Mouse (Mus musculus): ENCODE results near the gene Serpina16. TPM values are rescaled to one million over a fixed set of nuclear protein-coding genes. Genes with fewer than 3 reads are reported as not detected.

The Serpina16 gene
- total RNA-seq, 2 experiments from 2014 or later, result not detected

DNA sequence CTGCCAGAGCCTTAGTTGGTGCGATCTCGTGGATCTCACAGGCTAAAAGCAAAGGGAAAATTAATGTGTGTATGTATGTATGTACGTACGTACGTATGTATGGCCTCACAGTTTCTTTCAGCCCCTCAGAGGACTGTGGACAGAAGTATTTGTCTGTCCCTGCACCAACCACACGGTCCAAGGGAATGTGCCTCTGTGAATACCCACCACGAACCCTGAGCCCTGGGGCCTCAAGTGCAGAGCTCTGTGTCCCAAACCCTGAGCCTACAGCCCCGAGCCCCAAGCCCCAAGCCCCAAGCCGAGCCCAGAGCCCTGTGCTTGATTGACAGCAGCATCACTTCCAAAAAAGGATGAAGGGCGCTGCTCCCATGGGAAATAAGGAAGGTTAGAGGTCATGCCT is 17.9 kb downstream of the Serpina16 start:
- intact Hi-C loops (cut with DNase I), result no loop called here

DNA sequence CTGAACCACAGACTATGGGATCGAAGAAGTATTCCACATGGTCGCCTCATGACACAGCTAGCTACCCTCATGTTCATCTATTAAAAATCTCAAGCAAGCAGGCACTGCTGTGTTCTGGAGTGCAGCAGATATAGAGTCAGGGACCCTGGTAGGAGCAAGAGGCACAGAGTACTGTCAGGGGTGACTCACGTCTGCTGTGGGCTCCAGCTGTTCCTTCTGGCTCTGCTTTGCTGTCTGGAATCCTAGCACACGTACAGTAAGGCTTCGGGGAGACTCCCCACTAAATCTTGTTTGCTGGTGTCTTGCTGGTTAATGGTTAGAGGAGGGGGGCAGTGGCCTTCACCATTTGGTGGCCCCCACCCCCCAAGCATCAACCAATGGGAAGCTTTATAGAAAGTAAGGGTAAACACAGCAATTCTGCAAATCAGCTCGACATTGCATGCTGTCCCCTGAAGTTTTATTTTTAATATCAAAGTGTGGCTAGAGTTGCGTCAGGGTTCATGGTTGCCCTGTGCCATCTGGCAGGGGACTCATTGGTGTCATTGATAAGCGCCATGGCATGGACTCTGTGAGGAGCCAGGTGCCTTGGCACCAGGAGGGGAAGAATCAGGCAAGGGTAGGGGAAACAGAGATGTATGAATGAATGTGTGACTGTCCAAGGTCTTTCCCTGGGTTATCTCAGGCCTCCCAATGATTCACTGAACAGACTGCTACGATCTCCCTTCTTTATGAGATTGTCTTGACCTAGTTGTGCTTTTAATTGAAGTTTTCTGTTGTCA is 18.9 kb downstream of the Serpina16 start, which contains the start of gene Serpina6:
Gene Serpina6 (minus strand): TSS at position 365 of the 779 bp plus-strand sequence.
- DNase-seq, result peak; percentile 9 to 14
- intact Hi-C loops (cut with DNase I), result no loop called here

More for the DNA sequence above, 17.9 kb downstream of the Serpina16 start:
- no peak for DNase-seq

- intact Hi-C loops (cut with DNase I), result no loop called here
- DNase-seq, result no peak
Observed at GRCm38 (mm10) chr12:103655123-103656044, 20.6 kb downstream of the Serpina16 start.

DNA sequence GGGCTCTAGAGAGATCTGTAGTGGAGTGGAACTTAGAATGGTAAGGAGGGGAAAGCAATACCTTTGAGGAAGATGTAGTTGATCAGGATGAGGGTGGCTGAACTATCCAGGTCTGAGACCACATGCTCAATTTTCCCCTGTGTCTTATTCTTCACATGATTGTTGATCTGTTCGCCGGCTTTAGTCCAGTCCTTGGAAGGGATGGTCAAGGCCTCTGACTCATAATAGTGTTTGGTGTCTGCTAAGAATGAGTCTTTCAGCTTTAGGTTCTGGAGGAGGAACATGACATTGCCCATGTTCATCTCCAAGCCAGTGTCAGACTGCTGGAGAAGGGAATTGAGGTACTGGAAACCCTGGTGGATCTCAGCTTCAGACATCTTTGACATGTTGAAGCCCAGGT is 22.1 kb downstream of the Serpina16 start:
- intact Hi-C loops (cut with DNase I), result no loop called here
- DNase-seq, result no peak

DNA sequence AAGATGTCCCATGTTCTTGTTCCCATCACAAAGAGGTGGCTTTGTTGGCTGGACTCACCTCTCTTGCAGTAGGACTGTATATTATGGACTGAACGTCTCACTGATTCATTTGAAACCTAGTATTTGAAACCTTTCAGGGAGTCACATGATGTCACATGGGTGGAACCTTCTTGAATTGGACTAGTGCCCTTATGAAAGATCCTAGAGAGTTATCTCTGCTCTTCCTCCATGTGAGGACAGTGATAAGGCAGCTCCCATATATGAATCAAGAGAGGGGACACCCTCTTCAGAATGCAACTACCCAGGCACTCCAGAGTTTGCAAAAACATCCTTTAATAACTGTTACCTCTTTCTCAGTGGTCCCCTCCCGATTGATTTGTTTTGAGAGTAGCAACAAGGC is 29.6 kb downstream of the Serpina16 start:
- intact Hi-C loops (cut with DNase I), result no loop called here
- DNase-seq, result no peak

DNA sequence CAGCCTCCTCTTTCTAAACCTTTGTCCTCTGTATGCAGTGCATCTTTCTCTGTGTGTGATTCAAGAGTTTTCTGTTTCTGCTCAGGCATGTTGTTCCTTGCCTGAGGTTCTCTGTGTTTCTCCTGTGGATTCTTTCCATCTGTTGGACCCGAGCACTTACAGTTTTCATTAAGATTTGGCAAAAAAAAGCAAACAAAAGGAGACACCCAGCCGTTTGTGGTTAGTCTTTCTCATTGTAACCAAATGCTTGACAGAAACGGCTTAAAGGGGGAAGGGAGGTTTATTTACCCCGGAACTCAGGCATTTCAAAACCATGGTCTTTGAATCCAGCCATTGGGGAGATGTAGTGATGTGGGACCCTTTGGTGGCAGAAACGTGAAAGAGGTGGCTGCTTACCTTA is 31.3 kb downstream of the Serpina16 start:
- intact Hi-C loops (cut with DNase I), result loop anchor here (5.0 kb wide), 1 partner anchor 217 kb away; the partner anchor contains the start of gene Ddx24
- no peak for DNase-seq

- intact Hi-C loops (cut with DNase I), result loop anchor here (2.0 to 5.0 kb wide), 2 partner anchors 99 to 217 kb away; partner anchors contain the start of gene Ddx24
- no peak for DNase-seq
Observed at GRCm38 (mm10) chr12:103643818-103644217, 32.1 kb downstream of the Serpina16 start.

GRCm38 (mm10) chr12:103643336-103643735 is 32.6 kb downstream of the Serpina16 start:
- peak; percentile 77 to 86 for DNase-seq
- intact Hi-C loops (cut with DNase I), result loop anchor here (2.0 to 5.0 kb wide), 2 partner anchors 99 to 216 kb away; partner anchors contain the start of gene Ddx24

DNA sequence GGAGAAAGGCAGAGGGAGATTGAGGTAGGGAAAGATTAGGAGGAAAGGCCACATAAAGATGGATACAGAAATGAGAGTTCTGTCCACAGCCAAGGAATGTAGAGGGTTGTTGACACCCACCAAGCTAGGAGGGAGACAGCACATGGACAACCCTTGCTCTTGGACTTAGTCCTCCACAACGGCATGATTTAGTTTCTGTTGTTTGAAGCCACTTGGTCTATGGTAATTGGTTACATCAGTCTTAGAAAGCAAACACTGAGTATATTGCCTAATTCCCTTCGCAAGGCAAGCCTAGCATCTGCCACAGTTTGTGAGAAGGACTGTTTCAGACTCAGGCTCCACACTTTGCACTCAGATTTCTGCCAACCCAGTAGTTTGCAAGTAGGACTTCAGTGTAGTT is 40.1 kb downstream of the Serpina16 start:
- intact Hi-C loops (cut with DNase I), result no loop called here

DNA sequence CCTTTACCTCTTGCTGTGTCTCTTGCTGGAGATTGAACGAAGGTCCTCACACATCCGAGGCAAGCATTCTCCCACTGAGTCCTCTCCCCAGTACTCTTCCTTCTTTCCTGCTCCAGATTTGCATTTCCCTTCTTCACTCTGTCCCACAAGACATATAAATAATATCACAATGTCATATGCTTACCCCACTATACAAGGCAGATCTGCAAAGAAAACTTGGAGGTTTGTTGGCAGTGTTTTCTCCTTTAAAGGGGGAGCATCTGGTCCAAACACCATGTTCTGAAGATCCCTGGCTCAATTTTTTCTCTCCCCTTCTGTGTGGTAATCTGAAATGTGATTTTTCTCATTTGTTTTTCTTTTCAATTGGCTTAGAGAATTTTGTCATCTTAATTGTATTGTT is 41.5 kb downstream of the Serpina16 start:
- no peak for DNase-seq
- intact Hi-C loops (cut with DNase I), result no loop called here

More for the DNA sequence above, 40.1 kb downstream of the Serpina16 start:
- DNase-seq, result no peak

GRCm38 (mm10) chr12:103631203-103631612 is 44.7 kb downstream of the Serpina16 start, which contains the start of gene Serpina10:
Serpina10 (minus strand) TSS chr12:103631444.
- intact Hi-C loops (cut with DNase I), result no loop called here
- DNase-seq, result no peak

Other genes starting within 250 kb of the Serpina16 start
- gene Ifi27, start 241.9 kb downstream of the Serpina16 start, total RNA-seq (2021), result 100 to 1,000 TPM in 1 of 2 experiments, 10 to 100 TPM in 1; 75.4 to 153 TPM
- gene Ifi27l2a, start 232.5 kb downstream of the Serpina16 start, total RNA-seq (2021), result 10 to 100 TPM in 1 of 2 experiments, 1 to 10 TPM in 1; 5.7 to 11.5 TPM
- gene Ifi27l2b, start 218.9 kb downstream of the Serpina16 start, total RNA-seq (2021), result not detected
- under 1 TPM; 0.47 to 0.48 TPM for gene Ppp4r4, start 143.9 kb downstream of the Serpina16 start, total RNA-seq (2021)
- gene Serpina10, start 44.7 kb downstream of the Serpina16 start, total RNA-seq (2021), result not detected
- gene Serpina6, start 18.9 kb downstream of the Serpina16 start, total RNA-seq (2021), result not detected
- gene Serpina1f, start 19.4 kb upstream of the Serpina16 start, total RNA-seq (2021), result not detected
- gene Serpina1d, start 97.5 kb upstream of the Serpina16 start, total RNA-seq (2021), result under 1 TPM in 1 of 2 experiments, not detected in 1; 0.25 TPM
- under 1 TPM in 1 of 2 experiments, not detected in 1; 0.19 TPM for gene Serpina1b, start 154.2 kb upstream of the Serpina16 start, total RNA-seq (2021)
- gene Serpina1a, start 187.4 kb upstream of the Serpina16 start, total RNA-seq (2021), result not detected
- gene Serpina1c, start 228.7 kb upstream of the Serpina16 start, total RNA-seq (2021), result not detected

Measured in heart, postnatal 10 days (tissue).